Mouse (Mus musculus) myocyte (in vitro differentiated cells): ENCODE results near the gene C1qtnf5. TPM values are rescaled to one million over a fixed set of nuclear protein-coding genes. Genes with fewer than 3 reads are reported as not detected.

Experiments used
- H3K27me3 ChIP-seq: one replicate; pipeline ENCODE4 v1.6.1; 2011; ENCODE audit not compliant: control insufficient read depth, insufficient read depth, insufficient read length
- H3K36me3 ChIP-seq: one replicate; pipeline ENCODE4 v1.6.1; 2011; ENCODE audit not compliant: control insufficient read depth, insufficient read depth
- H3K4me2 ChIP-seq: one replicate; pipeline ENCODE4 v1.6.1; 2011; ENCODE audit warnings: low read depth, control low read depth
- H3K4me3 ChIP-seq: one replicate; pipeline ENCODE4 v1.5.1; 2011; ENCODE audit warnings: mild to moderate bottlenecking, control low read depth, moderate library complexity
- H3K79me2 ChIP-seq: one replicate; pipeline ENCODE4 v1.6.1; 2011; ENCODE audit not compliant: control insufficient read depth, insufficient read depth
- H3ac ChIP-seq: one replicate; pipeline ENCODE4 v1.6.1; 2011; ENCODE audit not compliant: control insufficient read depth, insufficient read length
- CEBPB ChIP-seq: IDR thresholded peaks from 2 replicates; pipeline ENCODE4 v1.6.1; 2011; ENCODE audit warnings: mild to moderate bottlenecking, moderate library complexity; ENCODE audit not compliant: poor library complexity, insufficient read depth, severe bottlenecking
- E2F4 ChIP-seq: IDR thresholded peaks from one replicate; pipeline ENCODE4 v1.6.1; 2011; ENCODE audit warnings: mild to moderate bottlenecking, control low read depth, moderate library complexity; ENCODE audit not compliant: insufficient read depth
- MAX ChIP-seq: IDR thresholded peaks from one replicate; pipeline ENCODE4 v1.6.1; 2011; ENCODE audit warnings: low read depth, mild to moderate bottlenecking, control low read depth
- MYOD1 ChIP-seq, 3 experiments: IDR thresholded peaks; one replicate each; pipeline ENCODE4 v1.6.1; 2011; ENCODE audit warnings: control low read depth in 2 of 3, low read depth in 2 of 3, mild to moderate bottlenecking in 2 of 3, moderate library complexity in 1 of 3; ENCODE audit not compliant: insufficient read length in 2 of 3, control insufficient read depth in 1 of 3
- MYOG ChIP-seq, 3 experiments: IDR thresholded peaks; one replicate each; pipeline ENCODE4 v1.6.1; 2011; ENCODE audit warnings: control low read depth in 2 of 3, low read depth in 2 of 3, mild to moderate bottlenecking in 2 of 3; ENCODE audit not compliant: insufficient read length in 2 of 3, control insufficient read depth in 1 of 3, insufficient read depth in 1 of 3
- POLR2A ChIP-seq: IDR thresholded peaks from one replicate; pipeline ENCODE4 v1.6.1; 2011; ENCODE audit warnings: low read depth, mild to moderate bottlenecking, control low read depth, moderate library complexity; ENCODE audit not compliant: insufficient read length
- POLR2AphosphoS2 ChIP-seq: IDR thresholded peaks from one replicate; pipeline ENCODE4 v1.6.1; 2011; ENCODE audit warnings: low read depth, control low read depth; ENCODE audit not compliant: insufficient read length
- REST ChIP-seq: IDR thresholded peaks from one replicate; pipeline ENCODE4 v1.6.1; 2011; ENCODE audit warnings: mild to moderate bottlenecking, control low read depth, moderate library complexity; ENCODE audit not compliant: insufficient read depth, insufficient read length
- SRF ChIP-seq: IDR thresholded peaks from one replicate; pipeline ENCODE4 v1.6.1; 2011; ENCODE audit warnings: low read depth; ENCODE audit not compliant: control insufficient read depth, insufficient read length
- TCF12 ChIP-seq: IDR thresholded peaks from one replicate; pipeline ENCODE4 v1.6.1; 2011; ENCODE audit warnings: mild to moderate bottlenecking, control low read depth; ENCODE audit not compliant: poor library complexity, insufficient read depth, severe bottlenecking
- TCF3 ChIP-seq: IDR thresholded peaks from one replicate; pipeline ENCODE4 v1.6.1; 2011; ENCODE audit warnings: low read depth, control low read depth; ENCODE audit not compliant: insufficient read length
- USF1 ChIP-seq: IDR thresholded peaks from one replicate; pipeline ENCODE4 v1.6.1; 2011; ENCODE audit warnings: low read depth, mild to moderate bottlenecking, control low read depth, moderate library complexity
- polyA plus RNA-seq: library from polyadenylated mRNA; unstranded; fragments of >200 nt; fragmentation: generic; extraction: Trizol; gene quantifications from one replicate; pipeline ENCODE4 v1.2.1, GENCODE M21; 2012; ENCODE audit warnings: missing spikeins

C1qtnf5 gene
- polyA plus RNA-seq, 1 experiment: 0.61 TPM

- H3K27me3 ChIP-seq: no peaks in the 10 kb centered on the region
- no peaks in the 10 kb centered on the region for H3K79me2 ChIP-seq
- H3ac ChIP-seq: no peak overlapping the region
- TF ChIP-seq TCF3 (no peak), MYOD1 (IDR thresholded peaks at IDR 0.05; ENCODE audit: control insufficient read depth in 1 of 3, insufficient read length in 2 of 3, low read depth in 2 of 3) (no peak), TCF12 (no peak), MYOG (IDR thresholded peaks at IDR 0.05; ENCODE audit: control insufficient read depth in 1 of 3, insufficient read depth in 1 of 3, insufficient read length in 2 of 3, low read depth in 2 of 3) (no peak)
- peak overlapping the region; percentile 27 for H3K4me2 ChIP-seq
- H3K36me3 ChIP-seq: no peaks in the 10 kb centered on the region
- H3K4me3 ChIP-seq: no peak overlapping the region
Observed at GRCm38 (mm10) chr9:44076764-44077120, 30.3 kb upstream of the C1qtnf5 start.

- Histone ChIP-seq H3K79me2 (no peaks in the 10 kb centered on the region), H3K4me3 (no peak overlapping the region), H3K4me2 (peak overlapping the region; percentile 27), H3ac (no peak overlapping the region), H3K36me3 (no peaks in the 10 kb centered on the region), H3K27me3 (no peaks in the 10 kb centered on the region)
- TF ChIP-seq POLR2AphosphoS2: no peak
- peak in 2 of 3 experiments; percentile 64 to 77 for TF ChIP-seq MYOD1 (IDR thresholded peaks at IDR 0.05; ENCODE audit: control insufficient read depth in 1 of 3, insufficient read length in 2 of 3, low read depth in 2 of 3)
Observed at GRCm38 (mm10) chr9:44077266-44077910, 29.7 kb upstream of the C1qtnf5 start.

- H3K4me3 ChIP-seq: no peak overlapping the region
- peak overlapping the region; percentile 84 for H3K4me2 ChIP-seq
- no peaks in the 10 kb centered on the region for H3K36me3 ChIP-seq
- H3K27me3 ChIP-seq: no peaks in the 10 kb centered on the region
- H3ac ChIP-seq: no peak overlapping the region
- H3K79me2 ChIP-seq: no peaks in the 10 kb centered on the region
- TF ChIP-seq CEBPB (no peak), SRF (no peak), E2F4 (no peak), TCF3 (no peak), USF1 (no peak), MAX (no peak), REST (no peak), TCF12 (no peak), MYOD1 (IDR thresholded peaks at IDR 0.05; ENCODE audit: control insufficient read depth in 1 of 3, insufficient read length in 2 of 3, low read depth in 2 of 3) (no peak), POLR2AphosphoS2 (no peak), MYOG (IDR thresholded peaks at IDR 0.05; ENCODE audit: control insufficient read depth in 1 of 3, insufficient read depth in 1 of 3, insufficient read length in 2 of 3, low read depth in 2 of 3) (no peak), POLR2A (no peak)
Observed at GRCm38 (mm10) chr9:44078136-44078797, 28.8 kb upstream of the C1qtnf5 start.

GRCm38 (mm10) chr9:44078955-44079756, 27.9 kb upstream of the C1qtnf5 start:
- H3ac ChIP-seq: no peak overlapping the region
- H3K4me3 ChIP-seq: no peak overlapping the region
- no peaks in the 10 kb centered on the region for H3K36me3 ChIP-seq
- H3K79me2 ChIP-seq: no peaks in the 10 kb centered on the region
- H3K4me2 ChIP-seq: peak overlapping the region; percentile 84
- TF ChIP-seq MAX: no peak
- TF ChIP-seq MYOG (IDR thresholded peaks at IDR 0.05; ENCODE audit: control insufficient read depth in 1 of 3, insufficient read depth in 1 of 3, insufficient read length in 2 of 3, low read depth in 2 of 3): peak; percentile 87 to 93 (median 88)
- TF ChIP-seq TCF12: peak; percentile 61
- peak; percentile 97 for TF ChIP-seq USF1
- peak in 2 of 3 experiments; percentile 84 to 86 for TF ChIP-seq MYOD1 (IDR thresholded peaks at IDR 0.05; ENCODE audit: control insufficient read depth in 1 of 3, insufficient read length in 2 of 3, low read depth in 2 of 3)
- no peaks in the 10 kb centered on the region for H3K27me3 ChIP-seq

- H3K27me3 ChIP-seq: no peaks in the 10 kb centered on the region
- H3ac ChIP-seq: no peak overlapping the region
- no peaks in the 10 kb centered on the region for H3K79me2 ChIP-seq
- no peaks in the 10 kb centered on the region for H3K36me3 ChIP-seq
- no peak overlapping the region for H3K4me3 ChIP-seq
- H3K4me2 ChIP-seq: peak overlapping the region; percentile 34
- no peak for TF ChIP-seq MYOG (IDR thresholded peaks at IDR 0.05; ENCODE audit: control insufficient read depth in 1 of 3, insufficient read depth in 1 of 3, insufficient read length in 2 of 3, low read depth in 2 of 3)
- TF ChIP-seq POLR2AphosphoS2: no peak
- no peak for TF ChIP-seq E2F4
Observed at GRCm38 (mm10) chr9:44079997-44080780, 26.9 kb upstream of the C1qtnf5 start.
